Mouse (Mus musculus) cortical plate, adult 2 months (tissue): ENCODE measurements around the gene 4930415O20Rik.

ENCODE experiments used
- CTCF ChIP-seq: fragments of 200-500 bp; IDR thresholded peaks from 2 replicates; pipeline ENCODE4 v1.5.1; 2011; ENCODE audit warnings: mild to moderate bottlenecking, control low read depth, low read length; ENCODE audit not compliant: insufficient read depth; ENCODE audit errors: extremely low read depth
- POLR2A ChIP-seq: fragments of 200-500 bp; IDR thresholded peaks from 2 replicates; pipeline ENCODE4 v1.6.1; 2011; ENCODE audit warnings: mild to moderate bottlenecking, low read length, control low read depth; ENCODE audit not compliant: insufficient read depth; ENCODE audit errors: extremely low read depth

DNA sequence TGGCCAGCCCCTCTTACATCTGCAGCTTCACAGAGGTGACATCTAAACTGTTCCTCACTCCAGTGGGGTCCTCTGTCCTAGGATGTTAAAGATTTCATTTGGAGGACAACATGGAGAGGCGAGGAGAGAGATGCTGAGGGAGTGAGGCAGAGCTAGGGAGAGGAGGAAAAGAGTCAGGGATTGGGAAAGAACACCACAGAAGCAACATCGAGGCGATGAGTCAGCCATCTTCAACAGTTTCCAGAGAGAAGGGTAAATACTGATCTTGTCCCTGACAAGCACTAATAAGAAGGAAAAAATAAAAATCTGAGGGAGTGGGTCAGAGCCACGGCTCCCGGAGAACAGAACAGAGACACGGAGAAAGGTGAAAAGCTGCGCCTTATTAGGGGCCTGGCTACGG lies 12.2 kb downstream of the 4930415O20Rik start:
- TF ChIP-seq POLR2A (no peak), CTCF (no peak)
